Mouse (Mus musculus) megakaryocyte progenitor cell, adult 5-6 weeks (primary cell): Measurements from ENCODE around the gene Rbm5. TPM values are rescaled to one million over a fixed set of nuclear protein-coding genes. Genes with fewer than 3 reads are reported as not detected.

Experiments
- ATAC-seq: replicated peaks from 2 replicates; pipeline ENCODE4 v1.8.0; 2016; ENCODE audit warnings: mild to moderate bottlenecking, moderate TSS enrichment, inconsistent platforms; ENCODE audit not compliant: poor library complexity
- total RNA-seq, 2 experiments: library from RNA; stranded (forward) in 1 of 2; stranded (reverse) in 1 of 2; fragments of 157-497, 149-512 nt in 1 of 2; fragments of 200-1000 nt in 1 of 2; gene quantifications; 2 replicates each; pipeline versions ENCODE4 v1.2.3 to v1.2.4; 2015 to 2017

Rbm5 gene
- total RNA-seq (2015) (110 and 146 TPM in 2 replicates), total RNA-seq (2017) (142 and 235 TPM in 2 replicates)

DNA sequence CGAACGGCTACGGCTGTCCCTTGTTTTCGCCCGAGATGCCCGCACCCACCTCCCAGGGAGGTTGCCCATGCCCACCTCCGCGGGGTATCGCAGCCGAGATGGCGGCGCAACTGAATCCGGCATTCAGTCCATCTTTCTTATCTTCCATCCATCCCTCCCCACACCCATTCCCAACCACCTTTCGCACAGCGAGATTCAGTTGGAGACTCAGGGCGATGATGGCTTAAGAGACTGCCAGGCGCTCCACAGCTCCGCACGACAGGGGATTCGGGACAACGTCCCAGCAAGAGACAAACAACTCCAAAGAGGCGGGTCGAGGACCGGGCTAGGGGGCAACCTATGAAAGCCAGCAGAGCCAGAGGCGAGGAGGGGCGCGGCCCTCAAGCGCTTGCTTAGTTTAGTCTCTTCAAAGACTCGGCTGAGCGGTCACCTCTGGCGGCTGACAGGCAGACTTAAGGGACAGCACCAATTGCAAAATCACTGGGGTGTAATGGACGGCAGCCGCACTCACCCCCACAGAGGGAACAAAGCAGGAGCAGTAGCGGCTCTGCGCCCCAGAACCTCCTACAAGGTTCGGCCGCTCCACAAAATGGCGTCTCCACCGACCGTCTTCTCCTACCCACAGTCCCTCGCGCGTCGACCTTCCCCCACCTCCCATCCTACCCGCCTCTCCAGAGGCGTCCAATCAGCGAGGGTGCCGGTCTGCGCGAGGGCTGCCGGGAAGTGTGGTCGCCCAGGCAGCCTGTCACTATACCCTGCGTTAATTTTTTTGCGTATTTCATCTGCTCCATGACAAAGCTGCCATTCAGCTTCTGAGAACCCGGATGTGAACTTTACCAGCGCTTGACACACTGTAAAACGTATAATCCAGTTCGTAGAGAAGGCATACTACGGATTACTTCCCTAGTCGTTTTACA is at the start of gene Rbm5:
Rbm5 (minus strand) TSS at position 623 of the 917 bp plus-strand sequence.
- ATAC-seq, result peak; percentile 99

DNA sequence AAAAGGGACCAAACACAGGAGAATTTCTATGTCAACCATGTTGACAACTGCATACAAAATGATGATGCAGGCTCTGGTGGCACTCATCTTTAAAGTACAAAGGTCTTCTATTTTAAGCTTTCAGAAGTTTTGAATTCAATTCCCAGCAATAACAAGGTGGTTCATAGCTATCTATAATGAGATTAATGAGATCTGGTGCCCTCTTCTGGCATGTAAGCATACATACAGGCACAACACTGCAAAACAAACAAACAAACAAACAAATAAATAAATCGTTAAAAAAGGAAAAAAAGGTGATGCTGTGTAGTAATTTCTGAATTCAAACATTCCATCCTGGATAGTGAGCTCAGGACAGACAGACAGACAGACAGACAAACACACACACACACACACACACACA is 41.3 kb upstream of the Rbm5 start:
- ATAC-seq, result no peak

DNA sequence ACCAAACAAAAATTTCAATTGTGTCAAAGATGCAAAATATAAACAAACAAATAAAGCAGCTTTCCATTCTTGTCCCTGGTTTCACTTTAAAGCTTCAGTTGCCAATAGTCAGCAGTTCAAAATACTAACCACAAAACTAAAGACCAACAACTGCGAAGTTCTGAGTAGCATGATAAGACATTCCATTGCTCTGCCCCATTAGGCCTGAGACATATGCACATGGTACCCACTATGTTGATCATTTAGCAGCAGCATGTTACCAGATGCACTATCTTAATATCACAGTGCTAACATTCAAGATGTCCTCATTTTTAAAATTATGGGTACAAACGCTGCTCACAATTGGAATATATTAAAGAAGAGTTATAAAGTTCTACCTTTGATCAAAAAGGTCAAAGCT is 40.2 kb upstream of the Rbm5 start:
- ATAC-seq, result peak; percentile 90

DNA sequence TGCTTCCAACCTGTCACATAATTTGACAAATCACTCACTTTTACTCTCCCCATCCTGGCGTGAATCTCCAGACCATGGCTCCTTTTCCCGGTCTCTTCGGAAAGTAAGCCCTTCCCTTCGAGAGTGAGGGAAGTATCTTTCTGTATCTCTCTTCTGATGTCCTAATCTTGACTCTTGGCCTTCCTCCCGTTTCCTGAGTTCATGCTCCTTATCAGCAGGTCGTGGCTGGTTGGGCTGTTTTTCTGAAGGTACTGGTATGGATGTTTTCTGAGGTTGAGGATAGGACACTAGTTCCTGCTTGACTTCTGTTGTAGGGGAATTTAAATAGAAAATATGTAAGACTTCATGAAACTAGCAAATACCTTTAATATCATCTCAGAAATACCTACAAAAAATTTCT is 20.9 kb upstream of the Rbm5 start:
- peak; percentile 48; the same call in 1 of the 2 replicates for ATAC-seq

DNA sequence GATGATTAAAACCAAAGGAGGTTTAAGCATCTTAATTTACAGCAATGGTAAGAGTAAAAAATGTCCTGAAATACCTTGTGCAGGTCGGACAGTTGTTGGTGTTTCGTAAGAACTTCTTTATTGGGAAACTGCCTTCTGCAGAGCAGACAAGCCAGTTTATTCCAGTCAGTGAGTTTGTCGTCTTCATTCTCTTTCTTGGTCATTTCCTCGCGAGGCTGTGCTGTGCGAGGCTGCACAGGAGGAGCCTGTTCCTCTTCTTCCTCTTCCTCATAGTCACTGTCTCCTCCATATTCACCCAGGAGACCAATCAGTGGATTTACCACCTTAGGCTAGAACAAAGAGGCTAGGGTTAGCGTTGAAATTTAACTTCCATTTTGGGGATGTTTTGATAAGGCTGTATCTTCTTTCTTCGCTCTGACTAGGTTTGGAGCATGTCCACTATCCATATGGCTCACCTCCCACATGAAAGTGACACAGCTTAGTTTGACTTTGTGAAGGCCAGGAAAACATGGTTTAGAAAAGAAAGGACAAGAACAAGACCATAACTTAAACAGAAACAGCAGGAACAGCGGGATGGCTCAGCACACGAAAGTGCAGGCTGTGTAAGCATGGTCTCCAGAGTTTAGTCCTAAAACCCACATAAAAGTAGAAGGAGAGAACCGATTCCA is 11.9 kb upstream of the Rbm5 start:
- peak; percentile 58 for ATAC-seq

DNA sequence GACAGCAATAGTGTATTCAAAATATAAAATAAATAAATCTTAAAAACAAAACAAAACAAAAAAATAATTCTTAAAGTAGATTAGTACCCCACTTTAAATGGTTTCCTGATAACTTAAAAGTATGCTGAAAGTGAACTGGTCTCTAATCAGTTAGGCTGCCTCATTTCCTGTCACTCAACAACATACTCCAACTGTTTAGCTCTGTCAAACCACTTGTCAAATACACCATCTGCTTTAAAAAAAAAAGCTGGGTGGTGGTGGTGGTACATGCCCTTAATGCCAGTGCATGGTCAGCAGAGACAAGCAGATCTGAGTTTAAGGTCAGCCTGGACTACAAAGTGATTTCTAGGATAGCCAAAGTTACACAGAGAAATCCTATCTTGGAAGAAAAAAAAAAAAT is 6.0 kb upstream of the Rbm5 start:
- ATAC-seq, result peak; percentile 29; the same call in 1 of the 2 replicates

DNA sequence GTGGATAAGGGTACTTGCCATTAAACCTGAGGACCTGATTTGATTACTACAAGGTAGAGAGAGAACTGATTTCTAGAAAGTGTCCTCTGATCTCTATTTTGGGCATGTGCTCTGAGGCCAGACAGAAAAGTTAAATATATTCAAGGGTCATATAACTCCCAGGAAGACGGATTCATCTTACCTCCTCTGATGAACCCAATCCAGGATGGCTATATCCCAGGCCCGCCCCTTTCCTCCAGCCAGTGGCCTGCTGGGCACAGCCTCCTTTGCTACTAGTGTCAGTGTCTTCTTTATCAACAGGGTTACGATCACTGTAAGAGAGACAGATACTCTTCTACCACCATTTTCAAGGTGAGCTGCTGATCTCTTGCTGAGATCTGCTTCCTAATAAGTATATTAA is 3.6 kb upstream of the Rbm5 start:
- ATAC-seq, result no peak

DNA sequence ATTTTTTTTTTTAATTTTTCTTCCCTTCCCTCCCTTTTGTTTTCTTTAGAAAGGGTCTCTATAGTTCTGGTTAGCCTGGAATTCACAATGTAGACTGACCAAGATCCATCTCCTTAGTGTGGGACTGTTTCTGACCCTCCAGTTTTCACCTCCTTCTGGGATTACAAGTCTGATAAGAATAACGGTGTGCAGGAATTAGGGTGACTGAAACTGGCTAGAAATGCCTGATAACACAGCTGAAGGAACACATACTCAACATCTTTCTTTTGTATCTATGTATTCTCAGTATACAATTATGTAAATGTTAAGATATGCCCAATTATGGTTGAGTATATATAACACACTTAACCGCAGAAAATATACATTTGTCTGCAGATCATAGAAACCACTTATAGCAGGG is 986 bp upstream of the Rbm5 start:
- ATAC-seq, result no peak

DNA sequence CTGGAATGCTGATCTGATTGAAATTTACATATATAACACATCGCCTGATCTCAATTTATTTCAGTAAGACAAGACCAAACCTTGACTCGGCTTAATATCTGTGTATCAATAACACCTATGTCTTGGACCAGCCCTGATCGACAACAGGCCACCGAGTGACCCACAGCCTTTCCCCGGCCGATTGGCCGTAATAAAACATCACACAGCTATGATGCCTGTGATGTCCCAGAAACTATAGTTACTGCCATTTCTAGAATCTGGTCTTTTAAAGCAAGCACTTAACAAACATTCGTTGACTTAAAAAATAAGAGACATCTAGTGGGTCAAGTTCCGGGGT is 791 bp downstream of the Rbm5 start:
- ATAC-seq, result no peak

DNA sequence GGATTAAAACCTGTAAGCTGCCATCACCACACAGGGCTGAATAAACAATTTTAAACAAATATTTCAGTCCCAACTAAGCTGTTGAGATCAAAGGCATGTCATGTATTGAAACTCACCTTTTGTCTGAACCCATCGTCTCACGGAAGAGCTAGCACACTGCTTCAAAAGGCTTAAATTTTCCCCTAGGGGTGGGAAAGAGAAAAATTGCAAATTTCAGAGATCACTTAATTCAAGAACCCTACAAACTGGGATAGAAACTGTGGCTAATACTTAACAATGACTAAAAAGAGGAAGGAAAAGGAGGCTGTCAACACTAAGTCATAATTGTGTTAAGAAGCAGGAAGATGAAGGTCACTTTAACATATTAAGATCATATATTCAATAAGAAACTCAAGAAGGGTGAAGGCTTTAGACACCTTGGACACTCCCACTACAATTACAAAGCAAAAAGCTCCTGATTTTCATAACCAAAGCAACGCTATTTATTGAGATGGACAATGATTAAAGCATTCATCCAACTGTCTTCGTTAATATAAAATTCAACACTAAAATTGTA is 1.3 kb downstream of the Rbm5 start:
- ATAC-seq, result no peak

DNA sequence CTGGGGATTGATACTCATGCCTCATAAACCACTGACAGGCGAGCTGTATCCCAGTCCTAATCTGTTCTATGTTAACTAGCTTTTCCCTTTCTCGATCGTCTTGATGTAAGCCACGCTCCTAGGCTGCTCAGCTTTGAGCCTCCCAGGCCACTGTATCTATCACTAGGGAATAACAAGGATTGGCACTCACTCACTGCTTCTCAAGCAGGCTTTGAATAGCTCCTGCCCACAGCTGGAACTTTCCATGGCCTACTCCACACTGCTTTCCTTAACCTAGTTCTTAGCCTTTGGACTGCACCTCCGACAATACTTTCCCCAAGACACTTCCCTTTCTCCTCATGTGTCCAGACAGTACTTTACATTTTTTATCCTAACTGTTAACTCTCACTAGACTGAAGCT is 1.9 kb downstream of the Rbm5 start:
- ATAC-seq, result no peak

DNA sequence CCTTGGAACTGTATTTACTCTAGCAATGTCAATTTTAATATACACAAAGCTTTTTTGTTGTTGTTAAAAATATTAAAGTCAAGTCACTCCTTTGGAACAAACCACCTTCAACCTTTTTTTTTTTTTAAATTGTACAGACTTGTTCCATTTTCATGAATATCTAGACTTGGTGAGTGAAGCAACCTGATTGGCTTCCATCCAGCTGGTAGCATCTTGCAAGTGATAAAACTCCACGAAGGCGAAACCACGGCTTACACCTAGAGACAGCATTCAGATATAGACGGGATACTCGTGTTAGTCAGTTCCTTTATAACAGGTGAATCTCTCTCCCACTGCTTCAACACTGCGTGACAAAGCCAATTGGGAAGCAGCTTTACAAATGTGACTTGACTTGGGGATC is 11.2 kb downstream of the Rbm5 start:
- ATAC-seq, result no peak

DNA sequence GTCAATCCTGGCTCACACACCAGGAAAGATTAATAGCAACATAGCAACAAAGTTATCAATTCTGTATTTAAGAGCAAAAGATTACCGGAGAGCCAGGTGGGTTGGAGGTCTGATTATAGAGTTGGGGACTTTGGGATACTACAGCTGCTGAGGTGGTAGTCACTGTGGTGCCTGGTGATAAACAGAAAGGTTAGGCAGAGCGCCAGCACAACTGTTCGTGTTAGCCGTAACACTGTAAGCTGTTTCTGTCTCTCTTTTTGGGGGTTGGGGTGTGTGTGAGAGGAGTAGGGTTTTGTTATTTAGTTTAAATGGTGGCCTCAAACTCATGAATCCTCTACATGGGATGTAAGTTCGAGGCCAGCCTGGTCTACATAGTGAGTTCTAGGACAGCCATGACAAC is 20.4 kb downstream of the Rbm5 start:
- peak; percentile 69 for ATAC-seq

DNA sequence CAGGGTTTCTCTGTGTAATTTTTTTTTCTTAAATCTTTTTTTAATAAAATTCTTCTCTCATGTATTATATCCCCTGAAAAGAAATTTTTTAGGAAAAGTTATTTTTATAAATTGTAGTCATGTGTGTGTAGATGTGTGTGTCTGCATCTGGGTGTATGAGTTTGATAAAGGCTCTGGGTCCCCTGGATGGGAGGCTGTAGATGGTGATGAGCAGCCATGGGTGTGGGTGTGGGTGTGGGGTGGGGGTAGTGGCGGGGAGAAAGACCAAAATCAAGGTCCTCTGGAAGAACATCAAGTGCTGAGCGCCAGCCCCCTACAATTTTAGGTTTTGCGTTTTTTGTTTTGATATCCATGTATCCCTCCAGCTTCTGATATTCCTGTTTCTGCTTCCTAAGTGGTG is 22.7 kb downstream of the Rbm5 start:
- no peak for ATAC-seq

DNA sequence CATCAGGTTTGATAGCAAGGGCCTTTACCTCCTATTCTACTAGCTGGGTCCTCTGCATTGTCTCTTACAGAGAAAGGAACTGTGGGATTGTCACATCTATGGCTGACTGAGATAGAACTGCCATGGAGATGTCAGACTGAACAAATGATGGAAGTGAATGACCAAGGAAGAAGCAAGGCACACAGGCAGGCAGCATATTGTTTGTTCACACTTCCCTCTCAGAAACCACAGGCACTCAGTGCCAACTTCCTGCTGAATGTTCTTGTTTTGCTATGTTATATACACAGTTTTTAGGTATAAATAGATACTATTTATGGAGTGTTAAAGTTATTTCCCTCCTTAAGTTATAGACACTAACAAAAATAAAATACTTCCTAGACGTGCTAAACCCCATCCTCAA is 23.5 kb downstream of the Rbm5 start:
- ATAC-seq, result peak; percentile 42; the same call in 1 of the 2 replicates

DNA sequence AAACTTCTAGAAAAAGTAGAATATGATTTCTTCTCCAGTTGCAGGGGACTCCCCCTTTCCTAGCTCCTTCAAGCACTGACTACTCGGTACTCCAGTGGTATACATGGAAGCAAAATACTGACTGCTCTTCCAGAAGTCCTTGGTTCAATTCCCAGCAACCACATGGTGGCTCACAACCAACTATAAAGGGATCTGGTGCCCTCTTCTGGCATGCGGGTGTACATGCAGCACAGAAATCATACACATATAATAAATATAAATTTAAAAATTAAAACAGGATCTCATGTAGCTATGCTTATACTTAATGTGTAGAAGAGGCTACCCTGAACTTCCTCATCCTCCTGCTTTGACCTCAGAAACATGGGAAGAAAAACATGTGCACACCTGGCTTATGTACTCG is 24.1 kb downstream of the Rbm5 start:
- no peak for ATAC-seq

DNA sequence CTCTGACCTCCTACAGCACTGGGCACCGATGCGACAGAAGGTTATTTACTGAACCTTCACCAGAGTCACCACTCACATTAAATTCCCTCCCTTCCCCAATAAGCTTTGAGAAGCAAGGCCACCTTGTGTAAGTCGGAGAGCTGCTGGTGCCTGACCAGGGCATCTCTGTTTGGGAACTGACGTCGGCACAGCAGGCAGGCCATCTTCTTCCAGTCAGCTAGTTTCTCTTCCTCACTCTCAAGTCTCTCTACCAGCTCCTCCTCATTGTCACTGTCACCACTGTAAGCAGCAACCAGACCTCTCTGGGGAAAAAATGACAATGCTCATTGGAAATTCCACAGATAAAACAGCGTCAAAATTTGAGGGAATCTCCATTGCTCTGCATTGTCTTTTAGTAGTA is 26.7 kb downstream of the Rbm5 start:
- no peak for ATAC-seq

DNA sequence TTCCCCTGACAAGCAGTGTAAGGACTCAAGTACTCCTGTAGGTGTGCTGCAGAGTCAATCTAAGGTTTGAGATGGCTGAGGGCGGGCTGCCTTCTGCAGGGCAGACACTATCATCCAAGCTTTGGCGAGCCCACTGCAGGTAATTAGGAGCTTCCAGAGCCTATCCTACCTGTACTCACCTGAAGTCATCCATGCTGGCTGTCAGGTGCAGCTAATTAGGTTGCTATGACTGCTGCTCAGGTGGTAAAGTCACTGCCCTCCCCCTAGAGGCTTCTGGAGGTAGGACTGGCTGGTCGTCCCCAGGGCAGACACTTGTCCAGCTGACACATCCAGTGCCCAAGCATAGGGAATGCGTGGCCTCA is 32.0 kb downstream of the Rbm5 start:
- peak; percentile 61 for ATAC-seq

DNA sequence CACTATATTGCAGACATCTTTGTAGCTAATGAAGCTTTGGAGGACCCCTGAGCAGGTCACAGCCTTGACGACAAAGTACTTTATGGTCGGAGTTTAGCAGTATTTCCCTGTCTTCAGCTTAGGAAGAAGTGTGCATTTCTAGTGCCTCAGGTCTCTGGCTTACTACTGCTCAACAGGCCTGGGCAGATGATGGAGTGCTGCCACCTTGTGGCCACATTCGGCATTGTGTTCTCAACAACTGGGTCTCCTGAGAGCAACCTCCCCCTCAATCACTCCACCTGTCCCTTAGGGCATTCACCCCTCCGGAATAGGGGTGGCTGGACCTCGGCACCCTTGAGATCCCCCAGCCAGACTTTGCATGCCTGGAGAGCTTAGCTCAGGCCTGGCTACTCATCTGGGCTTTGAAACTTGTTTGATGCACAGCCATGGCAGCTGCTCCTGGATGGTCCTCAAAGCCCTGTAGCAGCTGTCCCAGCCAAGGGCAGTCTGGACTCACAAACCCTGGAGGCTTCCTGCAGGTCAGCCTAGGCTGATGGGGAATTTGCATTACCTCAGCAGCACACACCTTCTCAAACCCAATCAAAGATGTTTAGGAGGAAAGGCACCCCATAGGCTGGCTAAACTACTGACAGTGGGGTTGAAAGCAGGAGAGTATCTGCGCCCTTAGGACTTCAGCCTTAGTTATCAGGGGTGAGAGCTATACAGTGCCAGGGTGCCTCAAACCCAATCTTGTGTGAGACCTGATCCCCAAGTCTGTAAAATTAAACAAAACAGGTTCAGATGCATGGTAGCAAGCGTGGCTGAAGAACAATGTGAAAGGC is 32.6 kb downstream of the Rbm5 start:
- ATAC-seq, result peak; percentile 68

DNA sequence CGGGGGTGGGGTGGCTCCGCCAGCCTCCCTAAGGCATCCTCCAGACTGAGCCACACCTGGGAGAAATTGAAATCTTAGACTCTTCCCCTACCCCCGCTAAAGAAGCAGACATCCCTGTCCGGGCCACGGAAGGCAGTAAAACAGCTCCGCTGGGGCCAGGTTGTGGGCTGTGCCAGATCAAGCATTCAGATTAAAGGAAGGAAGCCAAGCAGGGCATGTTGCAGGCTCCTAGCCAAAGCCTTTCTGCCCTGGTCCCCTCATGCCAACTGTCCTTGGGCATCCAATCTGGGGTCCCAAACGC is 34.7 kb downstream of the Rbm5 start:
- ATAC-seq, result no peak

DNA sequence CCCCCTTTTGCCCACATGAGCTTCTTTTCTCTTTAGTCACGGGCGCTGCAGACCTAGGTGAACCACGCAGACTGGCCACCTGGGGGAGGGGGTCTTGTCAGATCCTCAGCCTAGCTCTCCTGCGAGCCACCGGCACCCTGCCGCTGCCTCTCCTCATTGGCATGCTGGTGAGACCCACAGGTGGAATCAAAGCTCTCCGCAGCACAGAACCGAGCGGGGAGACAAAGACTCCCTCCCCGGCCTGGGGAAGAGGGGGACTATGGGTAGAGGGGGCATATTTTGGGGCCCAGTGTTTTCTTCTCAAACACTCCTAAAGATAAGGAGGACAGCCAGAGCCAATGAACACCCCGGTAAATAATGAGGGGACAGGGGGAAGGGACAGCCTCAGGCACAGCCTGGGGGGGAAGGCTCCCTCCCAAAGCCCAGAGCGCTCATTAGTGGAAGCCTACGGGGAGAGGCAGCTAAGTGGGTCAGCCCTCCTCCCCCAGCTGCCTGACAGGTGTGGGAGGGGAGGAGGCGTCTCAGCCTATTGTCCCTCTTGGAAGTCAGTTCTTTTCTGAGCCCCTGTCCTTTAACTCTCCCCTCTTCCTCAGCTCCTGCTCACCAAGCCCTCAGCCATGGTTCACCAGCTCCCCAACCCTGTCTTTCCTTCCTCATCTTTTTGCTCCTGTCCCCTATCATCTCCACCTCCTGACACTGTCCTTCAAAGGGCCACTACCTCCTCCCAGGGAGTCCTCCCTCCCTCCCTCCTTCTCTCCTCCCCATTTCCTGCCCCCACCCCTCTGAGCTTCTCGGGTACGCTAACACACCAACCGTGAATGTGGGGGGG is 35.2 kb downstream of the Rbm5 start:
- no peak for ATAC-seq
